ENCODE assay signal across 8 mouse cellular contexts in genomic region chr2:26525355-26526018, GRCm38 (mm10). TPM values are rescaled to one million over a fixed set of nuclear protein-coding genes. Genes with fewer than 3 reads are reported as not detected.
DNase-seq lines count a peak whose midpoint lies in the region; ATAC-seq and TF ChIP-seq lines count a peak whose summit lies in the region.

No protein-coding gene starts in this region.

- WGBS in intestine, postnatal 0 days: 31% methylated on average over 9 of the region's 9 CpGs
- WGBS in liver, embryonic 16.5 days (ENCODE audit: insufficient replicate concordance): 26% methylated on average over 9 of the region's 9 CpGs
- 17% methylated on average over 9 of the region's 9 CpGs for WGBS in stomach, embryonic 16.5 days

- H3K9me3 ChIP-seq in intestine, postnatal 0 days (ENCODE audit: control insufficient read depth): no peaks in the 10 kb centered on the region
- H3K9me3 ChIP-seq in liver, embryonic 16.5 days (replicated peaks; ENCODE audit: control insufficient read depth, low read length): no peaks in the 10 kb centered on the region
- H3K9me3 ChIP-seq in stomach, embryonic 16.5 days (replicated peaks; ENCODE audit: control insufficient read depth, low read length): no peaks in the 10 kb centered on the region

- no peak for TF ChIP-seq CTCF in Patski (IDR thresholded peaks at IDR 0.05)
- TF ChIP-seq CTCF in intestine, postnatal 0 days (IDR thresholded peaks at IDR 0.05; ENCODE audit: low read depth): no peak

- CTCF ChIA-PET in Patski (lab: Charles Lee): interaction anchor here (0.8 to 1.2 kb wide), 4 partner anchors 11 to 114 kb away, joined by 3 read pairs; no protein-coding TSS in a partner anchor

- H3K27me3 ChIP-seq in Patski: no peaks in the 10 kb centered on the region
- no peaks in the 10 kb centered on the region for H3K27me3 ChIP-seq in intestine, postnatal 0 days (replicated peaks; ENCODE audit: control insufficient read depth, insufficient read depth, low read length)
- no peaks in the 10 kb centered on the region for H3K27me3 ChIP-seq in liver, embryonic 16.5 days (ENCODE audit: control insufficient read depth, insufficient read depth, low read depth, low read length)
- H3K27me3 ChIP-seq in stomach, embryonic 16.5 days (ENCODE audit: control insufficient read depth, insufficient read depth, low read length): no peaks in the 10 kb centered on the region

- H3K4me1 ChIP-seq in intestine, postnatal 0 days (replicated peaks; ENCODE audit: control insufficient read depth, insufficient read depth, low read length): no peaks in the 10 kb centered on the region
- H3K4me1 ChIP-seq in liver, embryonic 16.5 days (ENCODE audit: control insufficient read depth, low read depth, low read length): peaks cover 3% of the 10 kb centered on the region
- H3K4me1 ChIP-seq in stomach, embryonic 16.5 days (ENCODE audit: control insufficient read depth, insufficient read depth, low read length): peaks cover 24% of the 10 kb centered on the region; the same call in 1 of the 2 replicates

- H3K27ac ChIP-seq in intestine, postnatal 0 days (ENCODE audit: low read depth, low read length): peak overlapping the region; percentile 60; the same call in 1 of the 2 replicates
- H3K27ac ChIP-seq in liver, embryonic 16.5 days (ENCODE audit: low read length): no peak overlapping the region; the same call in 1 of the 2 replicates
- peak overlapping the region; percentile 82 for H3K27ac ChIP-seq in stomach, embryonic 16.5 days (ENCODE audit: low read length)

- DNase-seq in 3134 (ENCODE audit: extremely low read depth, insufficient read length, low spot score) (peak; percentile 59), Patski (ENCODE audit: low read depth, low spot score) (no peak)
- DNase-seq in gastrocnemius, postnatal 25 days: peak; percentile 85
- no peak for DNase-seq in spleen, postnatal 10 days (ENCODE audit: low spot score in 2 of 2)

- POLR2A ChIA-PET in Patski (lab: Charles Lee): interaction anchor here (1.8 kb wide), 1 partner anchor 9 kb away, joined by 5 read pairs; the partner anchor contains the start of gene Notch1

- no peak overlapping the region for H3K4me2 ChIP-seq in intestine, postnatal 0 days (replicated peaks; ENCODE audit: low read depth)
- H3K4me2 ChIP-seq in liver, embryonic 16.5 days (ENCODE audit: low read depth, low read length): no peak overlapping the region
- no peak overlapping the region for H3K4me2 ChIP-seq in stomach, embryonic 16.5 days (ENCODE audit: low read depth, low read length)

- no peaks in the 10 kb centered on the region for H3K36me3 ChIP-seq in intestine, postnatal 0 days (ENCODE audit: control insufficient read depth, insufficient read depth)
- no peaks in the 10 kb centered on the region for H3K36me3 ChIP-seq in liver, embryonic 16.5 days (ENCODE audit: control insufficient read depth, insufficient read depth)
- H3K36me3 ChIP-seq in stomach, embryonic 16.5 days (ENCODE audit: control insufficient read depth, insufficient read depth, low read length): no peaks in the 10 kb centered on the region

- peak; percentile 62 for ATAC-seq in Patski
- ATAC-seq in intestine, postnatal 0 days: peak; percentile 83
- ATAC-seq in liver, embryonic 16.5 days (ENCODE audit: low read depth): peak; percentile 60
- ATAC-seq in stomach, embryonic 16.5 days (ENCODE audit: insufficient read depth, low FRiP score): peak; percentile 91
- ATAC-seq in erythroblast, adult 5-6 weeks (replicated peaks; ENCODE audit: low FRiP score, poor library complexity, severe bottlenecking): no peak

- no peak overlapping the region for H3K9ac ChIP-seq in intestine, postnatal 0 days (ENCODE audit: low read depth, low read length)
- H3K9ac ChIP-seq in liver, embryonic 16.5 days (ENCODE audit: low read depth, low read length): no peak overlapping the region
- peak overlapping the region; percentile 47 for H3K9ac ChIP-seq in stomach, embryonic 16.5 days (ENCODE audit: low read length)

- in situ Hi-C loops in Patski (cut with MboI; ENCODE audit: low pct_unique_long_range_greater_than_20kb): no loop called here

- no peak overlapping the region for H3K4me3 ChIP-seq in intestine, postnatal 0 days (ENCODE audit: low read depth, low read length)
- no peak overlapping the region for H3K4me3 ChIP-seq in liver, embryonic 16.5 days (ENCODE audit: low read depth, low read length)
- no peak overlapping the region for H3K4me3 ChIP-seq in stomach, embryonic 16.5 days (replicated peaks; ENCODE audit: low read length)

RNA-seq across cellular contexts. Expression of gene Notch1, which starts 9.0 kb away (rescaled TPM):
- 7.6 TPM for polyA plus RNA-seq in Patski (2021)
- total RNA-seq in gastrocnemius, postnatal 25 days (2021): 1 to 10 TPM; 7.0 to 9.2 TPM
- polyA plus RNA-seq in intestine, postnatal 0 days (2015; fragmentation: Nextera tagmentation; extraction: Ambion mirVana): 3.6 and 3.7 TPM in 2 replicates
- polyA plus RNA-seq in liver, embryonic 16.5 days (2015; fragmentation: Nextera tagmentation; extraction: Ambion mirVana): 2.8 and 3.1 TPM in 2 replicates
- 14.1 and 15.4 TPM in 2 replicates for polyA plus RNA-seq in stomach, embryonic 16.5 days (2015; fragmentation: Nextera tagmentation; extraction: Ambion mirVana)
- 7.3 and 10.0 TPM in 2 replicates for total RNA-seq in erythroblast, adult 5-6 weeks (2015; ENCODE audit: low replicate concordance)
- 3.3 and 4.6 TPM in 2 replicates for total RNA-seq in erythroblast, adult 5-6 weeks (2017; ENCODE audit: low replicate concordance)

RNA-seq across cellular contexts. Expression of gene Egfl7, which starts 54.3 kb away (rescaled TPM):
- 9.4 TPM for polyA plus RNA-seq in Patski (2021)
- 10 to 100 TPM; 42.3 to 67.2 TPM for total RNA-seq in gastrocnemius, postnatal 25 days (2021)
- polyA plus RNA-seq in intestine, postnatal 0 days (2015; fragmentation: Nextera tagmentation; extraction: Ambion mirVana): 54.4 and 65.2 TPM in 2 replicates
- polyA plus RNA-seq in liver, embryonic 16.5 days (2015; fragmentation: Nextera tagmentation; extraction: Ambion mirVana): 50.9 and 54.3 TPM in 2 replicates
- 116 and 120 TPM in 2 replicates for polyA plus RNA-seq in stomach, embryonic 16.5 days (2015; fragmentation: Nextera tagmentation; extraction: Ambion mirVana)
- total RNA-seq in erythroblast, adult 5-6 weeks (2015; ENCODE audit: low replicate concordance): 7.5 TPM in 1 of 2 replicates, not detected in the other
- total RNA-seq in erythroblast, adult 5-6 weeks (2017; ENCODE audit: low replicate concordance): 4.9 and 8.2 TPM in 2 replicates

Comparison
In these comparisons a context has a peak if more than half of its experiments do, and no peak if none do; other contexts are left out.
1. DNase-seq: peak in 3134 (single experiment) and gastrocnemius, postnatal 25 days (single experiment); none in Patski (single experiment) and spleen, postnatal 10 days (0 of 2).